Comparison of ENCODE assay signal across 8 mouse cellular contexts in genomic region chr6:5802124-5802839, GRCm38 (mm10).
DNase-seq lines count a peak whose midpoint lies in the region; ATAC-seq and TF ChIP-seq lines count a peak whose summit lies in the region.

No protein-coding gene starts in this region.

- peaks cover 3% of the 10 kb centered on the region; the same call in 1 of the 2 replicates for H3K4me1 ChIP-seq in liver, adult 2 months (ENCODE audit: control insufficient read depth, insufficient read depth, low read length)
- no peaks in the 10 kb centered on the region for H3K4me1 ChIP-seq in liver, embryonic 12.5 days
- H3K4me1 ChIP-seq in forebrain, embryonic 12.5 days, result no peaks in the 10 kb centered on the region
- peaks cover 3% of the 10 kb centered on the region for H3K4me1 ChIP-seq in limb, embryonic 14.5 days (ENCODE audit: control insufficient read depth, insufficient read depth, low read length)

- H3K79me2 ChIP-seq in liver, adult 2 months (ENCODE audit: control insufficient read depth, insufficient read depth, low read length), result no peaks in the 10 kb centered on the region

- no peak overlapping the region for H3K4me3 ChIP-seq in liver, adult 2 months (ENCODE audit: insufficient read depth, low read depth, low read length)
- no peak overlapping the region for H3K4me3 ChIP-seq in liver, embryonic 12.5 days
- H3K4me3 ChIP-seq in forebrain, embryonic 12.5 days (replicated peaks), result no peak overlapping the region
- H3K4me3 ChIP-seq in limb, embryonic 14.5 days (replicated peaks; ENCODE audit: low read length), result no peak overlapping the region

- no peaks in the 10 kb centered on the region for H3K36me3 ChIP-seq in liver, adult 2 months (ENCODE audit: control insufficient read depth, insufficient read depth, low read length)
- no peaks in the 10 kb centered on the region for H3K36me3 ChIP-seq in liver, embryonic 12.5 days
- no peaks in the 10 kb centered on the region for H3K36me3 ChIP-seq in forebrain, embryonic 12.5 days (replicated peaks)
- H3K36me3 ChIP-seq in limb, embryonic 14.5 days (ENCODE audit: control insufficient read depth, insufficient read depth, low read length), result no peaks in the 10 kb centered on the region

- no peaks in the 10 kb centered on the region for H3K27me3 ChIP-seq in liver, adult 2 months (ENCODE audit: control insufficient read depth, insufficient read depth, low read length)
- H3K27me3 ChIP-seq in liver, embryonic 12.5 days (replicated peaks), result no peaks in the 10 kb centered on the region
- no peaks in the 10 kb centered on the region for H3K27me3 ChIP-seq in forebrain, embryonic 12.5 days
- no peaks in the 10 kb centered on the region for H3K27me3 ChIP-seq in limb, embryonic 14.5 days (ENCODE audit: control insufficient read depth, insufficient read depth, low read length)

- H3K27ac ChIP-seq in liver, adult 2 months (replicated peaks; ENCODE audit: insufficient read depth, low read depth, low read length), result no peak overlapping the region
- no peak overlapping the region for H3K27ac ChIP-seq in liver, embryonic 12.5 days
- H3K27ac ChIP-seq in forebrain, embryonic 12.5 days, result no peak overlapping the region
- peak overlapping the region; percentile 50; the same call in 1 of the 2 replicates for H3K27ac ChIP-seq in limb, embryonic 14.5 days (replicated peaks; ENCODE audit: low read depth, low read length)

- peak; percentile 33 for TF ChIP-seq CTCF in liver, adult 2 months (IDR thresholded peaks at IDR 0.05; ENCODE audit: low read depth, low read length)

- whole genome bisulfite sequencing in liver, adult 2 months, result 41% methylated on average over 6 of the region's 6 CpGs
- WGBS in liver, embryonic 12.5 days (ENCODE audit: insufficient replicate concordance), result 48% methylated on average over 6 of the region's 6 CpGs
- 56% methylated on average over 6 of the region's 6 CpGs for WGBS in forebrain, embryonic 12.5 days
- WGBS in limb, embryonic 14.5 days, result 41% methylated on average over 6 of the region's 6 CpGs

- H3K9ac ChIP-seq in liver, adult 2 months (ENCODE audit: low read depth, low read length), result no peak overlapping the region
- no peak overlapping the region for H3K9ac ChIP-seq in liver, embryonic 12.5 days
- H3K9ac ChIP-seq in forebrain, embryonic 12.5 days, result no peak overlapping the region
- no peak overlapping the region for H3K9ac ChIP-seq in limb, embryonic 14.5 days (ENCODE audit: low read depth, low read length, severe bottlenecking)

- no peaks in the 10 kb centered on the region for H3K9me3 ChIP-seq in liver, embryonic 12.5 days (replicated peaks)
- H3K9me3 ChIP-seq in forebrain, embryonic 12.5 days, result no peaks in the 10 kb centered on the region
- H3K9me3 ChIP-seq in limb, embryonic 14.5 days (ENCODE audit: control insufficient read depth, low read length), result no peaks in the 10 kb centered on the region

- H3K4me2 ChIP-seq in liver, embryonic 12.5 days, result no peak overlapping the region
- no peak overlapping the region for H3K4me2 ChIP-seq in forebrain, embryonic 12.5 days
- H3K4me2 ChIP-seq in limb, embryonic 14.5 days (replicated peaks; ENCODE audit: low read depth, low read length, severe bottlenecking), result no peak overlapping the region

- TF ChIP-seq POLR2A in liver, adult 2 months (IDR thresholded peaks at IDR 0.05; ENCODE audit: extremely low read depth, insufficient read depth, low read length), result no peak
- no peak for TF ChIP-seq POLR2A in limb, embryonic 14.5 days (IDR thresholded peaks at IDR 0.05; ENCODE audit: borderline replicate concordance, extremely low read depth, insufficient read depth, insufficient read length)

- DNase-seq in CD4-positive, CD25-positive, alpha-beta regulatory T cell, adult 2 months (ENCODE audit: low read depth, low spot score), result peak; percentile 1
- DNase-seq in liver, adult 2 months (ENCODE audit: extremely low read depth, low read depth, low spot score), result peak; percentile 58
- peak; percentile 90 for DNase-seq in limb, embryonic 14.5 days (ENCODE audit: low spot score)
- DNase-seq in skeletal muscle tissue, adult 2 months (ENCODE audit: low read depth, low spot score), result peak; percentile 17
- DNase-seq in urinary bladder, adult 2 months (ENCODE audit: low spot score), result no peak

- ATAC-seq in CD4-positive, CD25-positive, alpha-beta regulatory T cell, adult 4 months, result no peak
- no peak for ATAC-seq in liver, embryonic 12.5 days
- peak; percentile 70 for ATAC-seq in forebrain, embryonic 12.5 days (ENCODE audit: low FRiP score)
- peak; percentile 75 for ATAC-seq in limb, embryonic 14.5 days (ENCODE audit: low FRiP score, low read depth)

Comparison
In these comparisons a context has a peak if more than half of its experiments do, and no peak if none do; other contexts are left out.
1. ATAC-seq: peak in forebrain, embryonic 12.5 days (single experiment) and limb, embryonic 14.5 days (single experiment); none in CD4-positive, CD25-positive, alpha-beta regulatory T cell, adult 4 months (single experiment) and liver, embryonic 12.5 days (single experiment).